Mouse (Mus musculus) heart, postnatal 0 days (tissue): ENCODE results near the gene Itfg2. TPM values are rescaled to one million over a fixed set of nuclear protein-coding genes. Genes with fewer than 3 reads are reported as not detected.
"Not testable (repeated sequence)": the region's sequence is repeated elsewhere in the genome, so short reads cannot be mapped to it uniquely, and the experiment has no call there.

Experiments used
- ATAC-seq: fragments of 200-750 bp; cut with Nextera tagmentation; 2 replicates; pipeline ENCODE4 v1.8.0; 2017; ENCODE audit warnings: low read depth, moderate number of reproducible peaks, moderate library complexity; ENCODE audit not compliant: insufficient read depth
- DNase-seq: peaks from one replicate; pipeline ENCODE4 v3.0.0-alpha.2; 2016; ENCODE audit warnings: low spot score
- H3K27ac ChIP-seq: fragments of 300-500 bp; sonication (generic); 2 replicates; pipeline ENCODE4 v1.5.1; 2014; ENCODE audit warnings: low read depth, mild to moderate bottlenecking
- H3K27me3 ChIP-seq: fragments of 300-500 bp; sonication (generic); 2 replicates; pipeline ENCODE4 v1.6.1; 2014; ENCODE audit warnings: low read length, mixed read lengths; ENCODE audit not compliant: control insufficient read depth, insufficient read depth
- H3K36me3 ChIP-seq: fragments of 300-500 bp; sonication (generic); replicated peaks from 2 replicates; pipeline ENCODE4 v1.6.1; 2014; ENCODE audit warnings: low read length, mixed read lengths; ENCODE audit not compliant: control insufficient read depth, insufficient read depth
- H3K4me1 ChIP-seq: fragments of 300-500 bp; sonication (generic); 2 replicates; pipeline ENCODE4 v1.6.1; 2014; ENCODE audit warnings: antibody characterized with exemption; ENCODE audit not compliant: control insufficient read depth, insufficient read depth
- H3K4me2 ChIP-seq: fragments of 300-500 bp; sonication (generic); 2 replicates; pipeline ENCODE4 v1.6.1; 2014; ENCODE audit warnings: low read depth, mild to moderate bottlenecking, low read length, moderate library complexity
- H3K4me3 ChIP-seq: fragments of 300-500 bp; sonication (generic); 2 replicates; pipeline ENCODE4 v1.5.1; 2014; ENCODE audit warnings: low read depth, low read length
- H3K9ac ChIP-seq: fragments of 300-500 bp; sonication (generic); replicated peaks from 2 replicates; pipeline ENCODE4 v1.6.1; 2014; ENCODE audit warnings: low read depth, low read length, mixed read lengths
- H3K9me3 ChIP-seq: fragments of 300-500 bp; sonication (generic); replicated peaks from 2 replicates; pipeline ENCODE4 v1.6.1; 2016; ENCODE audit warnings: low read length; ENCODE audit not compliant: control insufficient read depth
- CTCF ChIP-seq: IDR thresholded peaks from 2 replicates; pipeline ENCODE4 v1.5.1; 2016; ENCODE audit warnings: antibody characterized with exemption, control low read depth, low read depth
- EP300 ChIP-seq: IDR thresholded peaks from 2 replicates; pipeline ENCODE4 v1.6.1; 2016; ENCODE audit warnings: antibody characterized with exemption, low read depth
- WGBS: fragments of 180-500 bp; shearing (Covaris S2); extraction: QIAGEN DNeasy Blood & Tissue Kit; methylation state at CpG from one replicate; pipeline ENCODE4 v1.1.7; 2014; 5-methylcytosine and 5-hydroxymethylcytosine counted together
- polyA plus RNA-seq: library from polyadenylated mRNA; unstranded; fragments of >200 nt; fragmentation: Nextera tagmentation; extraction: Ambion mirVana; gene quantifications from 2 replicates; pipeline ENCODE4 v1.2.1, GENCODE M21; 2015
- total RNA-seq: library from RNA; depleted of rRNA; stranded (reverse); fragments of >200 nt; gene quantifications from 2 replicates; pipeline ENCODE4 v1.2.3, GENCODE M21; 2014; ENCODE audit warnings: low replicate concordance

The Itfg2 gene
- total and polyA plus RNA-seq, 2 experiments from 2014 or later: 22.6 to 62.3 TPM

DNA sequence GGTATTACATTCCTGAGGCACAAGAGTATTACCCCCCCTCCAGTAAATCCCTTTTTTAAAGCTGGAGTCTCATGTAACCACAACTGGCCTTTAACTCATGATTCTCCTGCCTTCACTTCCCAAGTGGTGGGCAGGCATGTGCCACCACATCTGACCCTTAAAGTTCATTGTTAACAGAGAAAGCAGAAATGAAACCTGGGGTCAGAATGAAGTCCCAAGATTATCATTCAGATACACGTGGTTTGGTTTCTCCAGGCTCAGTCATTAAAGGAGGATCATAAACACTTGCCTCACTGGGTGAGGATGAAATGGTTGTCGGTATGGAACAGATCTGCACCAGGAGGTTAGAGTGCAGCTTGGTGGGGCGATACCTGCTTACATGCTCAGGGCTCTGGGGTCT lies 43.5 kb downstream of the Itfg2 start:
- ATAC-seq: no peak
- Histone ChIP-seq H3K27me3 (no peaks in the 10 kb centered on the region), H3K27ac (no peak overlapping the region), H3K9ac (no peak overlapping the region), H3K4me3 (no peak overlapping the region), H3K36me3 (no peaks in the 10 kb centered on the region; the same call in 1 of the 2 replicates), H3K4me1 (no peaks in the 10 kb centered on the region), H3K4me2 (no peak overlapping the region), H3K9me3 (no peaks in the 10 kb centered on the region)
- DNase-seq: no peak
- 67% methylated on average over 3 of the region's 3 CpGs for WGBS
- TF ChIP-seq CTCF: no peak

DNA sequence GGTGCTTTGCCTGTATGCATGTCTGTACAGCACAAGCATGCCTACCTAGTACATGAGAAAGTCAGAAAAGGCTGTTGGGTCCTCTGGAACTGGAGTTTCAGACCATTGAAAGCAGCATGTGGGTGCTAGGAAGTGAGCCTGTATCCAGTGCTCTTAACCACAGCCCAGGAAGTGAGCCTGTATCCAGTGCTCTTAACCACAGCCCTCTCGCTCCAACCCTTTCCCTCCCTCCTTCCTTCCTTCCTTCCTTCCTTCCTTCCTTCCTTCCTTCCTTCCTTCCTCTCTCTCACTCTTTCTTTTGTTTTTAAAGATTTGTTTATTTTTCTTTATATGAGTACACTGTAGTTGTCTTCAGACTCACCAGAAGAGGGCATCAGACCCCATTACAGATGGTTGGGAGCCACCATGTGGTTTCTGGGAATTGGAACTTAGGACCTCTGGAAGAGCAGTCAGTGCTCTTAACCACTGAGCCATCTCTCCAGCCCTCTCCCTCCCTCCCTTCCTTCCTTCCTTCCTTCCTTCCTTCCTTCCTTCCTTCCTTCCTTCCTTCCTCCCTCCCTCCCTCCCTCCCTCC lies 44.0 kb downstream of the Itfg2 start:
- H3K4me1 ChIP-seq, H3K9ac ChIP-seq, H3K27me3 ChIP-seq, DNase-seq, H3K9me3 ChIP-seq, H3K27ac ChIP-seq, H3K4me2 ChIP-seq, H3K36me3 ChIP-seq, H3K4me3 ChIP-seq, ATAC-seq: not testable (repeated sequence)
- TF ChIP-seq CTCF: peak; percentile 30
- WGBS: 71% methylated on average over 1 of the region's 1 CpGs

- TF ChIP-seq CTCF (no peak), EP300 (no peak)
- Histone ChIP-seq H3K9me3 (no peaks in the 10 kb centered on the region), H3K36me3 (peaks cover 2% of the 10 kb centered on the region), H3K9ac (no peak overlapping the region), H3K4me2 (no peak overlapping the region), H3K27ac (no peak overlapping the region), H3K4me1 (no peaks in the 10 kb centered on the region), H3K27me3 (no peaks in the 10 kb centered on the region), H3K4me3 (no peak overlapping the region)
- ATAC-seq (no peak), DNase-seq (no peak)
- WGBS: 76% methylated on average over 16 of the region's 16 CpGs
Measured at GRCm38 (mm10) chr6:128379636-128380035, 45.1 kb downstream of the Itfg2 start.

DNA sequence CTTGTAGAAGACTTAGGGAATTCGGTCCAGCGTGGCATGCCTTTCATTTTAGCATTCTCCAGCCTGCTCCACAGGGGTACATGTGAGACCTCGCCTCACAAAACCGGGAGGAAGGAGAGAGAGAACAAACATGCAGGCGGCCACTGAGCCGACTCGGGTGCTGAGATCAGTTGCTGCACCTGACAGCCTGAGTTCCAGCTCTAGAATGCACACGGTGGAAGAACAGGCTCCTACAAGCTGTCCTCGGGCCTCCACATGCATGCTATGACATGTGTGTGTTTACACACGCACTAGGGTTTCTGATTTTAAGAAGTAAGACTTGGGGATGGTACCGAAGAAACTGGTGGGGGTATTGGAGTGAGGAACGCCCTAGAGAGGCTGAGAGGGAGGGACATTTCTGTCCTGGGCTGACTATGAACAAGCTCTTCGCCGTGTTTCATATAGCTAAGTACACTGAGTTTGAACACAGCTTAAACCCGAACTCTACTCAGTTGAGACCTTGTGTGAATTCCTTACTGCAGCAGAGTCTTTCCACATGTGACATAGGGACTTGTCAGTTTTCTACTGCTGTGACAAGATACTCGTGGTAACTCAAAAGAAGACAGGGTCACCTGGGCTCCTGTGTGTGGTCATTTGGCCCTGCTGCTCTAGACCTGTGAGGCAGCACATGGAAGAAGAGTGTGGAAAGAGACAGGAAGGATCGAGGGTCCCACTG lies 48.2 kb downstream of the Itfg2 start:
- no peak overlapping the region for H3K27ac ChIP-seq
- TF ChIP-seq EP300: no peak
- no peak for TF ChIP-seq CTCF
- 88% methylated on average over 17 of the region's 17 CpGs for WGBS
- peaks cover 33% of the 10 kb centered on the region for H3K36me3 ChIP-seq
- no peak for ATAC-seq
- H3K9ac ChIP-seq: no peak overlapping the region
- H3K27me3 ChIP-seq: no peaks in the 10 kb centered on the region
- H3K4me3 ChIP-seq: no peak overlapping the region
- DNase-seq: no peak
- H3K9me3 ChIP-seq: no peaks in the 10 kb centered on the region
- H3K4me1 ChIP-seq: no peaks in the 10 kb centered on the region
- H3K4me2 ChIP-seq: no peak overlapping the region

GRCm38 (mm10) chr6:128375192-128375591 lies 49.5 kb downstream of the Itfg2 start, which contains the start of the genes Tex52 and Gm44596:
Tex52 (plus strand) TSS chr6:128375456.
Gm44596 (plus strand) TSS chr6:128375503.
- no peak within 1 kb of the TSS for H3K4me2 ChIP-seq
- peaks cover 46% of the 10 kb centered on the region for H3K36me3 ChIP-seq
- H3K27me3 ChIP-seq: no peaks in the 10 kb centered on the region
- 37% methylated on average over 6 of the region's 6 CpGs for WGBS
- no peaks in the 10 kb centered on the region for H3K9me3 ChIP-seq
- no peak within 1 kb of the TSS for H3K27ac ChIP-seq
- no peak within 1 kb of the TSS for H3K4me3 ChIP-seq
- no peak within 1 kb of the TSS for H3K9ac ChIP-seq
- H3K4me1 ChIP-seq: no peaks in the 10 kb centered on the region
- DNase-seq: peak; percentile 43
- TF ChIP-seq CTCF (no peak), EP300 (no peak)
- ATAC-seq: peak; percentile 75

GRCm38 (mm10) chr6:128370040-128370439 lies 54.7 kb downstream of the Itfg2 start:
- 64% methylated on average over 5 of the region's 5 CpGs for WGBS
- Histone ChIP-seq H3K4me3 (no peak overlapping the region), H3K9ac (no peak overlapping the region), H3K4me2 (no peak overlapping the region), H3K36me3 (peaks cover 84% of the 10 kb centered on the region), H3K4me1 (no peaks in the 10 kb centered on the region), H3K9me3 (no peaks in the 10 kb centered on the region), H3K27ac (no peak overlapping the region), H3K27me3 (no peaks in the 10 kb centered on the region)
- DNase-seq (no peak), ATAC-seq (no peak)
- TF ChIP-seq EP300 (no peak), CTCF (no peak)
